Mouse (Mus musculus) liver, postnatal 0 days (tissue): ENCODE measurements around the gene Mier3. TPM values are rescaled to one million over a fixed set of nuclear protein-coding genes. Genes with fewer than 3 reads are reported as not detected.
A peak's percentile ranks its signal among the peaks of the same experiment; 100 is the strongest.

Experiments used
- ATAC-seq: fragments of 200-750 bp; cut with Nextera tagmentation; 2 replicates; pipeline ENCODE4 v1.8.0; 2017; ENCODE audit warnings: mild to moderate bottlenecking, moderate library complexity
- DNase-seq: peaks from one replicate; pipeline ENCODE4 v3.0.0-alpha.2; 2016
- H3K27ac ChIP-seq: fragments of 300-500 bp; sonication (generic); 2 replicates; pipeline ENCODE4 v1.5.1; 2014; ENCODE audit warnings: antibody characterized with exemption, moderate library complexity, mild to moderate bottlenecking, low read depth
- H3K27me3 ChIP-seq: fragments of 300-500 bp; sonication (generic); 2 replicates; pipeline ENCODE4 v1.6.1; 2014; ENCODE audit warnings: low read length, control low read depth, mixed read lengths; ENCODE audit not compliant: insufficient read depth
- H3K36me3 ChIP-seq: fragments of 300-500 bp; sonication (generic); replicated peaks from 2 replicates; pipeline ENCODE4 v1.6.1; 2014; ENCODE audit warnings: mild to moderate bottlenecking, control low read depth, low read length, moderate library complexity, mixed read lengths; ENCODE audit not compliant: insufficient read depth
- H3K4me1 ChIP-seq: fragments of 300-500 bp; sonication (generic); 2 replicates; pipeline ENCODE4 v1.6.1; 2014; ENCODE audit warnings: antibody characterized with exemption, mild to moderate bottlenecking, control low read depth; ENCODE audit not compliant: insufficient read depth
- H3K4me2 ChIP-seq: fragments of 300-500 bp; sonication (generic); 2 replicates; pipeline ENCODE4 v1.6.1; 2014; ENCODE audit warnings: low read depth, mild to moderate bottlenecking, low read length, moderate library complexity, mixed read lengths
- H3K4me3 ChIP-seq: fragments of 300-500 bp; sonication (generic); 2 replicates; pipeline ENCODE4 v1.5.1; 2014; ENCODE audit warnings: low read depth, low read length
- H3K9ac ChIP-seq: fragments of 300-500 bp; sonication (generic); replicated peaks from 2 replicates; pipeline ENCODE4 v1.6.1; 2014; ENCODE audit warnings: mild to moderate bottlenecking, moderate library complexity
- H3K9me3 ChIP-seq: fragments of 300-500 bp; sonication (generic); 2 replicates; pipeline ENCODE4 v1.6.1; 2016; ENCODE audit warnings: mild to moderate bottlenecking, control low read depth, low read length, mixed read lengths
- CTCF ChIP-seq: sonication (generic); IDR thresholded peaks from 2 replicates; pipeline ENCODE4 v1.5.1; 2016; ENCODE audit warnings: antibody characterized with exemption, low read depth
- EP300 ChIP-seq: IDR thresholded peaks from 2 replicates; pipeline ENCODE4 v1.6.1; 2016; ENCODE audit warnings: antibody characterized with exemption, low read depth, mild to moderate bottlenecking
- WGBS: fragments of 180-500 bp; shearing (Covaris S2); extraction: QIAGEN DNeasy Blood & Tissue Kit; methylation state at CpG from one replicate; pipeline ENCODE4 v1.1.7; 2014; ENCODE audit not compliant: insufficient replicate concordance; 5-methylcytosine and 5-hydroxymethylcytosine counted together
- polyA plus RNA-seq: library from polyadenylated mRNA; unstranded; fragments of >200 nt; fragmentation: Nextera tagmentation; extraction: Ambion mirVana; gene quantifications from 2 replicates; pipeline ENCODE4 v1.2.1, GENCODE M21; 2015

Mier3 gene
- polyA plus RNA-seq, 1 experiment from 2014 or later, result 8.0 TPM

- DNase-seq (no peak), ATAC-seq (no peak)
- Histone ChIP-seq H3K4me3 (no peak overlapping the region), H3K36me3 (no peaks in the 10 kb centered on the region), H3K27me3 (no peaks in the 10 kb centered on the region), H3K9ac (no peak overlapping the region), H3K4me1 (peaks cover 16% of the 10 kb centered on the region), H3K27ac (no peak overlapping the region), H3K4me2 (no peak overlapping the region), H3K9me3 (no peaks in the 10 kb centered on the region)
- 83% methylated on average over 6 of the region's 6 CpGs for WGBS
- TF ChIP-seq EP300 (no peak), CTCF (no peak)
Measured at GRCm38 (mm10) chr13:111651020-111651419, 29.8 kb upstream of the Mier3 start.

GRCm38 (mm10) chr13:111655273-111655672 lies 25.5 kb upstream of the Mier3 start:
- H3K4me3 ChIP-seq, result no peak overlapping the region
- DNase-seq (no peak), ATAC-seq (no peak)
- WGBS, result 63% methylated on average over 4 of the region's 4 CpGs
- no peaks in the 10 kb centered on the region for H3K36me3 ChIP-seq
- H3K27ac ChIP-seq, result no peak overlapping the region
- peak overlapping the region; percentile 61 for H3K4me2 ChIP-seq
- no peak overlapping the region for H3K9ac ChIP-seq
- H3K27me3 ChIP-seq, result no peaks in the 10 kb centered on the region
- no peak for TF ChIP-seq EP300
- TF ChIP-seq CTCF, result no peak
- peaks cover 30% of the 10 kb centered on the region for H3K4me1 ChIP-seq
- H3K9me3 ChIP-seq, result no peaks in the 10 kb centered on the region

- no peak overlapping the region for H3K9ac ChIP-seq
- H3K27ac ChIP-seq, result peak overlapping the region; percentile 41; the same call in 1 of the 2 replicates
- WGBS, result 19% methylated on average over 2 of the region's 2 CpGs
- no peaks in the 10 kb centered on the region for H3K9me3 ChIP-seq
- no peak overlapping the region for H3K4me3 ChIP-seq
- H3K4me2 ChIP-seq, result peak overlapping the region; percentile 61
- H3K27me3 ChIP-seq, result no peaks in the 10 kb centered on the region
- H3K4me1 ChIP-seq, result peaks cover 30% of the 10 kb centered on the region
- no peaks in the 10 kb centered on the region for H3K36me3 ChIP-seq
- DNase-seq (no peak), ATAC-seq (peak; percentile 18; the same call in 1 of the 2 replicates)
- no peak for TF ChIP-seq EP300
- TF ChIP-seq CTCF, result no peak
Measured at GRCm38 (mm10) chr13:111655856-111656255, 24.9 kb upstream of the Mier3 start.

GRCm38 (mm10) chr13:111656309-111656708 lies 24.5 kb upstream of the Mier3 start:
- Histone ChIP-seq H3K9ac (no peak overlapping the region), H3K27me3 (no peaks in the 10 kb centered on the region), H3K4me1 (peaks cover 30% of the 10 kb centered on the region), H3K4me3 (peak overlapping the region; percentile 6; the same call in 1 of the 2 replicates), H3K36me3 (no peaks in the 10 kb centered on the region), H3K27ac (peak overlapping the region; percentile 46), H3K9me3 (no peaks in the 10 kb centered on the region), H3K4me2 (peak overlapping the region; percentile 61)
- peak; percentile 83 for ATAC-seq
- peak; percentile 27 for DNase-seq
- WGBS, result 30% methylated on average over 10 of the region's 10 CpGs
- TF ChIP-seq EP300, result peak; percentile 86
- TF ChIP-seq CTCF, result no peak

- Histone ChIP-seq H3K9me3 (no peaks in the 10 kb centered on the region), H3K27ac (peak overlapping the region; percentile 46; the same call in 1 of the 2 replicates), H3K4me3 (no peak overlapping the region; the same call in 1 of the 2 replicates), H3K4me2 (peak overlapping the region; percentile 61), H3K9ac (no peak overlapping the region), H3K27me3 (no peaks in the 10 kb centered on the region), H3K4me1 (peaks cover 30% of the 10 kb centered on the region), H3K36me3 (no peaks in the 10 kb centered on the region)
- 35% methylated on average over 3 of the region's 3 CpGs for WGBS
- DNase-seq (peak; percentile 26), ATAC-seq (peak; percentile 90)
- no peak for TF ChIP-seq CTCF
- peak; percentile 90 for TF ChIP-seq EP300
Measured at GRCm38 (mm10) chr13:111656769-111657168, 24.0 kb upstream of the Mier3 start.

- no peaks in the 10 kb centered on the region for H3K27me3 ChIP-seq
- H3K4me2 ChIP-seq, result no peak overlapping the region
- no peak overlapping the region for H3K4me3 ChIP-seq
- ATAC-seq (no peak), DNase-seq (no peak)
- H3K36me3 ChIP-seq, result no peaks in the 10 kb centered on the region
- H3K4me1 ChIP-seq, result peaks cover 30% of the 10 kb centered on the region
- no peak overlapping the region; the same call in 1 of the 2 replicates for H3K9ac ChIP-seq
- H3K27ac ChIP-seq, result peak overlapping the region; percentile 22; the same call in 1 of the 2 replicates
- no peaks in the 10 kb centered on the region for H3K9me3 ChIP-seq
- TF ChIP-seq CTCF (no peak), EP300 (no peak)
- 68% methylated on average over 12 of the region's 12 CpGs for WGBS
Measured at GRCm38 (mm10) chr13:111658501-111659280, 22.1 kb upstream of the Mier3 start.
